Mouse (Mus musculus): ENCODE measurements around the gene Ldhc. TPM values are rescaled to one million over a fixed set of nuclear protein-coding genes. Genes with fewer than 3 reads are reported as not detected.

The Ldhc gene
- polyA plus RNA-seq, 1 experiment from 2014 or later: not detected

- no peak overlapping the region for H3K4me3 ChIP-seq (ENCODE audit: low read depth, low read length)
- H3K4me1 ChIP-seq (replicated peaks; ENCODE audit: control insufficient read depth, insufficient read depth): no peaks in the 10 kb centered on the region
- H3K9ac ChIP-seq (ENCODE audit: low read length): no peak overlapping the region
- no peaks in the 10 kb centered on the region for H3K27me3 ChIP-seq (ENCODE audit: control insufficient read depth, insufficient read depth, low read length)
- H3K36me3 ChIP-seq (ENCODE audit: control insufficient read depth, insufficient read depth, low read length): no peaks in the 10 kb centered on the region
- H3K27ac ChIP-seq (replicated peaks): no peak overlapping the region
- TF ChIP-seq CTCF (IDR thresholded peaks at IDR 0.05; ENCODE audit: low read depth): no peak
- no peak for TF ChIP-seq EP300 (optimal IDR thresholded peaks at IDR 0.05)
- H3K9me3 ChIP-seq (ENCODE audit: control insufficient read depth, low read length): no peaks in the 10 kb centered on the region
- WGBS: 67% methylated on average over 11 of the region's 14 CpGs
- ATAC-seq (ENCODE audit: low FRiP score, low TSS enrichment): no peak
- H3K4me2 ChIP-seq (replicated peaks; ENCODE audit: low read depth): no peak overlapping the region
- no peak for DNase-seq (ENCODE audit: low spot score)
Observed at GRCm38 (mm10) chr7:46834994-46835610, 25.9 kb upstream of the Ldhc start.

- H3K4me3 ChIP-seq (ENCODE audit: low read depth, low read length): no peak overlapping the region
- no peak for ATAC-seq (ENCODE audit: low FRiP score, low TSS enrichment)
- H3K9me3 ChIP-seq (ENCODE audit: control insufficient read depth, low read length): no peaks in the 10 kb centered on the region
- H3K27ac ChIP-seq (replicated peaks): no peak overlapping the region
- no peaks in the 10 kb centered on the region; the same call in 1 of the 2 replicates for H3K4me1 ChIP-seq (replicated peaks; ENCODE audit: control insufficient read depth, insufficient read depth)
- TF ChIP-seq EP300 (optimal IDR thresholded peaks at IDR 0.05): no peak
- TF ChIP-seq CTCF (IDR thresholded peaks at IDR 0.05; ENCODE audit: low read depth): no peak
- no peak overlapping the region for H3K4me2 ChIP-seq (replicated peaks; ENCODE audit: low read depth)
- H3K9ac ChIP-seq (ENCODE audit: low read length): no peak overlapping the region
- DNase-seq (ENCODE audit: low spot score): no peak
- no peaks in the 10 kb centered on the region for H3K36me3 ChIP-seq (ENCODE audit: control insufficient read depth, insufficient read depth, low read length)
- 80% methylated on average over 5 of the region's 5 CpGs for WGBS
- no peaks in the 10 kb centered on the region for H3K27me3 ChIP-seq (ENCODE audit: control insufficient read depth, insufficient read depth, low read length)
Observed at GRCm38 (mm10) chr7:46836357-46836756, 24.6 kb upstream of the Ldhc start.

- H3K9ac ChIP-seq (ENCODE audit: low read length): no peak overlapping the region
- WGBS: 86% methylated on average over 5 of the region's 5 CpGs
- ATAC-seq (ENCODE audit: low FRiP score, low TSS enrichment) (no peak), DNase-seq (ENCODE audit: low spot score) (no peak)
- no peaks in the 10 kb centered on the region for H3K9me3 ChIP-seq (ENCODE audit: control insufficient read depth, low read length)
- H3K4me2 ChIP-seq (replicated peaks; ENCODE audit: low read depth): no peak overlapping the region
- H3K4me3 ChIP-seq (ENCODE audit: low read depth, low read length): no peak overlapping the region
- no peaks in the 10 kb centered on the region for H3K27me3 ChIP-seq (ENCODE audit: control insufficient read depth, insufficient read depth, low read length)
- H3K27ac ChIP-seq (replicated peaks): no peak overlapping the region
- no peaks in the 10 kb centered on the region; the same call in 1 of the 2 replicates for H3K4me1 ChIP-seq (replicated peaks; ENCODE audit: control insufficient read depth, insufficient read depth)
- TF ChIP-seq EP300 (optimal IDR thresholded peaks at IDR 0.05) (no peak), CTCF (IDR thresholded peaks at IDR 0.05; ENCODE audit: low read depth) (no peak)
- no peaks in the 10 kb centered on the region for H3K36me3 ChIP-seq (ENCODE audit: control insufficient read depth, insufficient read depth, low read length)
Observed at GRCm38 (mm10) chr7:46837073-46837472, 23.9 kb upstream of the Ldhc start.

GRCm38 (mm10) chr7:46838104-46838671 lies 22.8 kb upstream of the Ldhc start:
- Histone ChIP-seq H3K9me3 (ENCODE audit: control insufficient read depth, low read length) (no peaks in the 10 kb centered on the region), H3K36me3 (ENCODE audit: control insufficient read depth, insufficient read depth, low read length) (no peaks in the 10 kb centered on the region), H3K27ac (replicated peaks) (peak overlapping the region; percentile 92), H3K27me3 (ENCODE audit: control insufficient read depth, insufficient read depth, low read length) (no peaks in the 10 kb centered on the region), H3K9ac (ENCODE audit: low read length) (peak overlapping the region; percentile 32; the same call in 1 of the 2 replicates), H3K4me2 (replicated peaks; ENCODE audit: low read depth) (peak overlapping the region; percentile 31), H3K4me1 (replicated peaks; ENCODE audit: control insufficient read depth, insufficient read depth) (no peaks in the 10 kb centered on the region; the same call in 1 of the 2 replicates), H3K4me3 (ENCODE audit: low read depth, low read length) (no peak overlapping the region)
- no peak for TF ChIP-seq EP300 (optimal IDR thresholded peaks at IDR 0.05)
- 10% methylated on average over 9 of the region's 9 CpGs for WGBS
- ATAC-seq (ENCODE audit: low FRiP score, low TSS enrichment) (no peak; the same call in 1 of the 2 replicates), DNase-seq (ENCODE audit: low spot score) (peak; percentile 46)

GRCm38 (mm10) chr7:46838891-46839302 lies 22.1 kb upstream of the Ldhc start:
- Histone ChIP-seq H3K9ac (ENCODE audit: low read length) (no peak overlapping the region), H3K4me2 (replicated peaks; ENCODE audit: low read depth) (peak overlapping the region; percentile 40)
- 1% methylated on average over 8 of the region's 8 CpGs for WGBS

GRCm38 (mm10) chr7:46839446-46839845 lies 21.6 kb upstream of the Ldhc start:
- Histone ChIP-seq H3K4me2 (replicated peaks; ENCODE audit: low read depth) (peak overlapping the region; percentile 40), H3K36me3 (ENCODE audit: control insufficient read depth, insufficient read depth, low read length) (no peaks in the 10 kb centered on the region), H3K9me3 (ENCODE audit: control insufficient read depth, low read length) (no peaks in the 10 kb centered on the region), H3K4me3 (ENCODE audit: low read depth, low read length) (no peak overlapping the region), H3K9ac (ENCODE audit: low read length) (no peak overlapping the region), H3K27ac (replicated peaks) (peak overlapping the region; percentile 92), H3K4me1 (replicated peaks; ENCODE audit: control insufficient read depth, insufficient read depth) (no peaks in the 10 kb centered on the region; the same call in 1 of the 2 replicates), H3K27me3 (ENCODE audit: control insufficient read depth, insufficient read depth, low read length) (no peaks in the 10 kb centered on the region)
- WGBS: 38% methylated on average over 7 of the region's 7 CpGs
- peak; percentile 53 for DNase-seq (ENCODE audit: low spot score)
- ATAC-seq (ENCODE audit: low FRiP score, low TSS enrichment): peak; percentile 72
- TF ChIP-seq CTCF (IDR thresholded peaks at IDR 0.05; ENCODE audit: low read depth) (no peak), EP300 (optimal IDR thresholded peaks at IDR 0.05) (no peak)

More at GRCm38 (mm10) chr7:46838891-46839302, 22.1 kb upstream of the Ldhc start:
- Histone ChIP-seq H3K4me3 (ENCODE audit: low read depth, low read length) (no peak overlapping the region), H3K4me1 (replicated peaks; ENCODE audit: control insufficient read depth, insufficient read depth) (no peaks in the 10 kb centered on the region; the same call in 1 of the 2 replicates), H3K27me3 (ENCODE audit: control insufficient read depth, insufficient read depth, low read length) (no peaks in the 10 kb centered on the region), H3K36me3 (ENCODE audit: control insufficient read depth, insufficient read depth, low read length) (no peaks in the 10 kb centered on the region), H3K27ac (replicated peaks) (peak overlapping the region; percentile 92), H3K9me3 (ENCODE audit: control insufficient read depth, low read length) (no peaks in the 10 kb centered on the region)
- DNase-seq (ENCODE audit: low spot score) (peak; percentile 66), ATAC-seq (ENCODE audit: low FRiP score, low TSS enrichment) (peak; percentile 67)
- TF ChIP-seq EP300 (optimal IDR thresholded peaks at IDR 0.05) (no peak), CTCF (IDR thresholded peaks at IDR 0.05; ENCODE audit: low read depth) (no peak)

Data from stomach, postnatal 0 days (tissue).